Mouse (Mus musculus) small intestine, adult 2 months (tissue): Measurements from ENCODE around the gene Sacs.

ENCODE experiments used
- CTCF ChIP-seq: fragments of 200-500 bp; IDR thresholded peaks from 2 replicates; pipeline ENCODE4 v1.5.1; 2012; ENCODE audit warnings: low read depth, mild to moderate bottlenecking, control low read depth, inconsistent platforms, low read length, moderate library complexity, mixed read lengths; ENCODE audit not compliant: insufficient replicate concordance, insufficient read length; ENCODE audit errors: extremely low read depth
- POLR2A ChIP-seq: fragments of 200-500 bp; IDR thresholded peaks from 2 replicates; pipeline ENCODE4 v1.6.1; 2012; ENCODE audit warnings: low read depth, mild to moderate bottlenecking, control low read depth, inconsistent platforms, low read length, moderate library complexity

- TF ChIP-seq CTCF (no peak), POLR2A (no peak)
These were observed 91.5 kb downstream of the Sacs start for GRCm38 (mm10) chr14:61229763-61230162.
